Mouse (Mus musculus): Measurements from ENCODE around the gene Slc45a2.

Gene Slc45a2

GRCm38 (mm10) chr15:11064558-11065411 lies 64.3 kb downstream of the Slc45a2 start, which contains the start of gene Adamts12:
Adamts12 (plus strand) TSS chr15:11064790.
- in situ Hi-C loops (cut with MseI, MboI) = no loop called here

GRCm38 (mm10) chr15:11065528-11066171 lies 65.1 kb downstream of the Slc45a2 start:
- in situ Hi-C loops (cut with MseI, MboI) = no loop called here

- in situ Hi-C loops (cut with MseI, MboI) = no loop called here
These were observed 65.8 kb downstream of the Slc45a2 start for GRCm38 (mm10) chr15:11066299-11066698.

GRCm38 (mm10) chr15:11067891-11068290 lies 67.4 kb downstream of the Slc45a2 start:
- in situ Hi-C loops (cut with MseI, MboI) = no loop called here

GRCm38 (mm10) chr15:11075726-11076361 lies 75.3 kb downstream of the Slc45a2 start:
- in situ Hi-C loops (cut with MseI, MboI) = no loop called here
